Mouse (Mus musculus): Measurements from ENCODE around the gene Trim15. TPM values are rescaled to one million over a fixed set of nuclear protein-coding genes. Genes with fewer than 3 reads are reported as not detected.

The Trim15 gene
- 0.48 and 0.51 TPM in 2 replicates for polyA plus RNA-seq (2014; fragmentation: Nextera tagmentation; extraction: Ambion mirVana)

- H3K9me3 ChIP-seq (ENCODE audit: control insufficient read depth, low read length): no peaks in the 10 kb centered on the region
- WGBS: 17% methylated on average over 29 of the region's 29 CpGs
- peak within 1 kb of the TSS; percentile 35 for H3K4me2 ChIP-seq
- DNase-seq (ENCODE audit: low spot score, missing footprints) (peak; percentile 77), ATAC-seq (ENCODE audit: low FRiP score) (peak; percentile 42; the same call in 1 of the 2 replicates)
- peak within 1 kb of the TSS; percentile 28; the same call in 1 of the 2 replicates for H3K9ac ChIP-seq (ENCODE audit: low read length)
- H3K4me3 ChIP-seq (ENCODE audit: low read depth, low read length): no peak within 1 kb of the TSS
- 0 out of 2 replicates have a peak, but pooled peaks cover 2% of the 10 kb centered on the region for H3K27me3 ChIP-seq (ENCODE audit: control insufficient read depth, insufficient read depth, low read length)
- H3K27ac ChIP-seq (ENCODE audit: low read depth, low read length): no peak within 1 kb of the TSS
- no peaks in the 10 kb centered on the region for H3K36me3 ChIP-seq (ENCODE audit: control insufficient read depth, insufficient read depth, low read length)
- H3K4me1 ChIP-seq (ENCODE audit: control insufficient read depth, insufficient read depth, low read length): no peaks in the 10 kb centered on the region
These were observed at the start of gene Trim15 for GRCm38 (mm10) chr17:36866719-36867527. Gene Trim15 (minus strand): TSS chr17:36867210.

GRCm38 (mm10) chr17:36915076-36915475 lies 48.1 kb upstream of the Trim15 start:
- ATAC-seq (ENCODE audit: low FRiP score) (peak; percentile 38; the same call in 1 of the 2 replicates), DNase-seq (ENCODE audit: low spot score, missing footprints) (peak; percentile 93)
- H3K36me3 ChIP-seq (ENCODE audit: control insufficient read depth, insufficient read depth, low read length): no peaks in the 10 kb centered on the region
- H3K4me2 ChIP-seq: no peak overlapping the region
- H3K4me1 ChIP-seq (ENCODE audit: control insufficient read depth, insufficient read depth, low read length): no peaks in the 10 kb centered on the region
- no peak overlapping the region for H3K27ac ChIP-seq (ENCODE audit: low read depth, low read length)
- no peaks in the 10 kb centered on the region for H3K27me3 ChIP-seq (ENCODE audit: control insufficient read depth, insufficient read depth, low read length)
- H3K9me3 ChIP-seq (ENCODE audit: control insufficient read depth, low read length): no peaks in the 10 kb centered on the region
- WGBS: 16% methylated on average over 9 of the region's 9 CpGs
- no peak overlapping the region for H3K4me3 ChIP-seq (ENCODE audit: low read depth, low read length)
- no peak overlapping the region for H3K9ac ChIP-seq (ENCODE audit: low read length)

- ATAC-seq (ENCODE audit: low FRiP score): peak; percentile 73
- no peak overlapping the region for H3K4me3 ChIP-seq (ENCODE audit: low read depth, low read length)
- H3K4me1 ChIP-seq (ENCODE audit: control insufficient read depth, insufficient read depth, low read length): no peaks in the 10 kb centered on the region
- H3K4me2 ChIP-seq: no peak overlapping the region
- peak; percentile 97 for DNase-seq (ENCODE audit: low spot score, missing footprints)
- 7% methylated on average over 2 of the region's 2 CpGs for WGBS
- H3K27ac ChIP-seq (ENCODE audit: low read depth, low read length): no peak overlapping the region
- no peaks in the 10 kb centered on the region for H3K9me3 ChIP-seq (ENCODE audit: control insufficient read depth, low read length)
- no peak overlapping the region for H3K9ac ChIP-seq (ENCODE audit: low read length)
- H3K27me3 ChIP-seq (ENCODE audit: control insufficient read depth, insufficient read depth, low read length): no peaks in the 10 kb centered on the region
- H3K36me3 ChIP-seq (ENCODE audit: control insufficient read depth, insufficient read depth, low read length): no peaks in the 10 kb centered on the region
These were observed 47.1 kb upstream of the Trim15 start for GRCm38 (mm10) chr17:36914108-36914507.

GRCm38 (mm10) chr17:36912031-36912430 lies 45.0 kb upstream of the Trim15 start:
- H3K9me3 ChIP-seq (ENCODE audit: control insufficient read depth, low read length): no peaks in the 10 kb centered on the region
- no peaks in the 10 kb centered on the region for H3K4me1 ChIP-seq (ENCODE audit: control insufficient read depth, insufficient read depth, low read length)
- H3K36me3 ChIP-seq (ENCODE audit: control insufficient read depth, insufficient read depth, low read length): no peaks in the 10 kb centered on the region
- H3K27me3 ChIP-seq (ENCODE audit: control insufficient read depth, insufficient read depth, low read length): no peaks in the 10 kb centered on the region
- no peak overlapping the region for H3K4me2 ChIP-seq
- H3K27ac ChIP-seq (ENCODE audit: low read depth, low read length): no peak overlapping the region
- H3K9ac ChIP-seq (ENCODE audit: low read length): no peak overlapping the region
- no peak for ATAC-seq (ENCODE audit: low FRiP score)
- H3K4me3 ChIP-seq (ENCODE audit: low read depth, low read length): no peak overlapping the region
- DNase-seq (ENCODE audit: low spot score, missing footprints): no peak
- 85% methylated on average over 2 of the region's 2 CpGs for WGBS

GRCm38 (mm10) chr17:36909802-36910201 lies 42.8 kb upstream of the Trim15 start:
- no peak for ATAC-seq (ENCODE audit: low FRiP score)
- no peaks in the 10 kb centered on the region for H3K9me3 ChIP-seq (ENCODE audit: control insufficient read depth, low read length)
- WGBS: 57% methylated on average over 4 of the region's 4 CpGs

GRCm38 (mm10) chr17:36908235-36908634 lies 41.2 kb upstream of the Trim15 start:
- Histone ChIP-seq H3K9ac (ENCODE audit: low read length) (no peak overlapping the region), H3K4me3 (ENCODE audit: low read depth, low read length) (no peak overlapping the region), H3K4me1 (ENCODE audit: control insufficient read depth, insufficient read depth, low read length) (no peaks in the 10 kb centered on the region), H3K9me3 (ENCODE audit: control insufficient read depth, low read length) (no peaks in the 10 kb centered on the region), H3K27me3 (ENCODE audit: control insufficient read depth, insufficient read depth, low read length) (no peaks in the 10 kb centered on the region), H3K27ac (ENCODE audit: low read depth, low read length) (no peak overlapping the region), H3K36me3 (ENCODE audit: control insufficient read depth, insufficient read depth, low read length) (no peaks in the 10 kb centered on the region), H3K4me2 (no peak overlapping the region)
- DNase-seq (ENCODE audit: low spot score, missing footprints): no peak
- 50% methylated on average over 1 of the region's 1 CpGs for WGBS
- ATAC-seq (ENCODE audit: low FRiP score): no peak

More at GRCm38 (mm10) chr17:36909802-36910201, 42.8 kb upstream of the Trim15 start:
- Histone ChIP-seq H3K27me3 (ENCODE audit: control insufficient read depth, insufficient read depth, low read length) (no peaks in the 10 kb centered on the region), H3K4me3 (ENCODE audit: low read depth, low read length) (no peak overlapping the region), H3K9ac (ENCODE audit: low read length) (no peak overlapping the region), H3K36me3 (ENCODE audit: control insufficient read depth, insufficient read depth, low read length) (no peaks in the 10 kb centered on the region), H3K4me2 (no peak overlapping the region), H3K4me1 (ENCODE audit: control insufficient read depth, insufficient read depth, low read length) (no peaks in the 10 kb centered on the region), H3K27ac (ENCODE audit: low read depth, low read length) (no peak overlapping the region)
- DNase-seq (ENCODE audit: low spot score, missing footprints): no peak

- no peak overlapping the region for H3K4me2 ChIP-seq
- DNase-seq (ENCODE audit: low spot score, missing footprints) (no peak), ATAC-seq (ENCODE audit: low FRiP score) (no peak)
- no peak overlapping the region for H3K4me3 ChIP-seq (ENCODE audit: low read depth, low read length)
- H3K27me3 ChIP-seq (ENCODE audit: control insufficient read depth, insufficient read depth, low read length): no peaks in the 10 kb centered on the region
- H3K4me1 ChIP-seq (ENCODE audit: control insufficient read depth, insufficient read depth, low read length): no peaks in the 10 kb centered on the region
- 83% methylated on average over 3 of the region's 3 CpGs for WGBS
- no peaks in the 10 kb centered on the region for H3K36me3 ChIP-seq (ENCODE audit: control insufficient read depth, insufficient read depth, low read length)
- no peaks in the 10 kb centered on the region for H3K9me3 ChIP-seq (ENCODE audit: control insufficient read depth, low read length)
- no peak overlapping the region for H3K27ac ChIP-seq (ENCODE audit: low read depth, low read length)
- no peak overlapping the region for H3K9ac ChIP-seq (ENCODE audit: low read length)
These were observed 36.6 kb upstream of the Trim15 start for GRCm38 (mm10) chr17:36903651-36904050.

- no peaks in the 10 kb centered on the region for H3K36me3 ChIP-seq (ENCODE audit: control insufficient read depth, insufficient read depth, low read length)
- ATAC-seq (ENCODE audit: low FRiP score) (no peak), DNase-seq (ENCODE audit: low spot score, missing footprints) (no peak)
- no peak overlapping the region for H3K4me3 ChIP-seq (ENCODE audit: low read depth, low read length)
- H3K4me1 ChIP-seq (ENCODE audit: control insufficient read depth, insufficient read depth, low read length): no peaks in the 10 kb centered on the region
- 38% methylated on average over 1 of the region's 1 CpGs for WGBS
- no peak overlapping the region for H3K27ac ChIP-seq (ENCODE audit: low read depth, low read length)
- no peaks in the 10 kb centered on the region for H3K9me3 ChIP-seq (ENCODE audit: control insufficient read depth, low read length)
- no peaks in the 10 kb centered on the region for H3K27me3 ChIP-seq (ENCODE audit: control insufficient read depth, insufficient read depth, low read length)
- no peak overlapping the region for H3K4me2 ChIP-seq
- H3K9ac ChIP-seq (ENCODE audit: low read length): no peak overlapping the region
These were observed 33.7 kb upstream of the Trim15 start for GRCm38 (mm10) chr17:36900691-36901090.

- DNase-seq (ENCODE audit: low spot score, missing footprints) (no peak), ATAC-seq (ENCODE audit: low FRiP score) (no peak)
- H3K27me3 ChIP-seq (ENCODE audit: control insufficient read depth, insufficient read depth, low read length): no peaks in the 10 kb centered on the region
- H3K4me2 ChIP-seq: no peak overlapping the region
- 91% methylated on average over 5 of the region's 5 CpGs for WGBS
- no peak overlapping the region for H3K9ac ChIP-seq (ENCODE audit: low read length)
- no peaks in the 10 kb centered on the region for H3K36me3 ChIP-seq (ENCODE audit: control insufficient read depth, insufficient read depth, low read length)
- no peaks in the 10 kb centered on the region for H3K4me1 ChIP-seq (ENCODE audit: control insufficient read depth, insufficient read depth, low read length)
- no peak overlapping the region for H3K4me3 ChIP-seq (ENCODE audit: low read depth, low read length)
- no peaks in the 10 kb centered on the region for H3K9me3 ChIP-seq (ENCODE audit: control insufficient read depth, low read length)
- no peak overlapping the region for H3K27ac ChIP-seq (ENCODE audit: low read depth, low read length)
These were observed 33.0 kb upstream of the Trim15 start for GRCm38 (mm10) chr17:36900001-36900400.
